Mouse (Mus musculus): ENCODE data around the gene Zfand4.

Gene Zfand4

GRCm38 (mm10) chr6:116370216-116370976, 106.4 kb downstream of the Zfand4 start:
- DNase-seq (ENCODE audit: extremely low read depth, low read depth, low spot score), result no peak

GRCm38 (mm10) chr6:116371500-116371899, 107.5 kb downstream of the Zfand4 start:
- DNase-seq (ENCODE audit: extremely low read depth, low read depth, low spot score), result no peak

GRCm38 (mm10) chr6:116374136-116374535, 110.1 kb downstream of the Zfand4 start:
- no peak for DNase-seq (ENCODE audit: extremely low read depth, low read depth, low spot score)

- DNase-seq (ENCODE audit: extremely low read depth, low read depth, low spot score), result no peak
Measured at GRCm38 (mm10) chr6:116374618-116375017, 110.6 kb downstream of the Zfand4 start.

- no peak for DNase-seq (ENCODE audit: extremely low read depth, low read depth, low spot score)
Measured at GRCm38 (mm10) chr6:116378892-116379291, 114.9 kb downstream of the Zfand4 start.
